Mouse (Mus musculus): ENCODE results near the gene Ube2cbp.

Ube2cbp gene

GRCm38 (mm10) chr9:86435510-86435909, 29.2 kb downstream of the Ube2cbp start:
- DNase-seq (ENCODE audit: low read depth, low spot score) = no peak

GRCm38 (mm10) chr9:86423331-86423730, 41.4 kb downstream of the Ube2cbp start:
- no peak for DNase-seq (ENCODE audit: low read depth, low spot score)

GRCm38 (mm10) chr9:86419366-86419765, 45.4 kb downstream of the Ube2cbp start:
- DNase-seq (ENCODE audit: low read depth, low spot score) = no peak

GRCm38 (mm10) chr9:86417971-86418370, 46.8 kb downstream of the Ube2cbp start:
- DNase-seq (ENCODE audit: low read depth, low spot score) = no peak

- no peak for DNase-seq (ENCODE audit: low read depth, low spot score)
These were observed 69.0 kb downstream of the Ube2cbp start for GRCm38 (mm10) chr9:86395785-86396184.

GRCm38 (mm10) chr9:86395012-86395411, 69.7 kb downstream of the Ube2cbp start:
- DNase-seq (ENCODE audit: low read depth, low spot score) = no peak

GRCm38 (mm10) chr9:86393586-86394272, 71.0 kb downstream of the Ube2cbp start:
- no peak for DNase-seq (ENCODE audit: low read depth, low spot score)

- no peak for DNase-seq (ENCODE audit: low read depth, low spot score)
These were observed 73.3 kb downstream of the Ube2cbp start for GRCm38 (mm10) chr9:86391467-86391866.

GRCm38 (mm10) chr9:86390713-86391112, 74.0 kb downstream of the Ube2cbp start:
- no peak for DNase-seq (ENCODE audit: low read depth, low spot score)

- DNase-seq (ENCODE audit: low read depth, low spot score) = no peak
These were observed 76.2 kb downstream of the Ube2cbp start for GRCm38 (mm10) chr9:86388538-86388937.

- DNase-seq (ENCODE audit: low read depth, low spot score) = no peak
These were observed 87.8 kb downstream of the Ube2cbp start for GRCm38 (mm10) chr9:86376923-86377322.

- no peak for DNase-seq (ENCODE audit: low read depth, low spot score)
These were observed 91.8 kb downstream of the Ube2cbp start for GRCm38 (mm10) chr9:86372783-86373567.

- DNase-seq (ENCODE audit: low read depth, low spot score) = no peak
These were observed 95.5 kb downstream of the Ube2cbp start for GRCm38 (mm10) chr9:86369208-86369607.

- DNase-seq (ENCODE audit: low read depth, low spot score) = no peak
These were observed 104.2 kb downstream of the Ube2cbp start for GRCm38 (mm10) chr9:86360536-86360935.

GRCm38 (mm10) chr9:86355851-86356250, 108.9 kb downstream of the Ube2cbp start:
- no peak for DNase-seq (ENCODE audit: low read depth, low spot score)

GRCm38 (mm10) chr9:86351491-86351890, 113.3 kb downstream of the Ube2cbp start:
- DNase-seq (ENCODE audit: low read depth, low spot score) = no peak

GRCm38 (mm10) chr9:86336792-86337191, 128.0 kb downstream of the Ube2cbp start:
- DNase-seq (ENCODE audit: low read depth, low spot score) = no peak

- no peak for DNase-seq (ENCODE audit: low read depth, low spot score)
These were observed 128.4 kb downstream of the Ube2cbp start for GRCm38 (mm10) chr9:86336361-86336760.

GRCm38 (mm10) chr9:86335588-86335987, 129.2 kb downstream of the Ube2cbp start:
- DNase-seq (ENCODE audit: low read depth, low spot score) = no peak

GRCm38 (mm10) chr9:86334357-86334756, 130.4 kb downstream of the Ube2cbp start:
- no peak for DNase-seq (ENCODE audit: low read depth, low spot score)

- no peak for DNase-seq (ENCODE audit: low read depth, low spot score)
These were observed 134.2 kb downstream of the Ube2cbp start for GRCm38 (mm10) chr9:86330591-86330990.

- no peak for DNase-seq (ENCODE audit: low read depth, low spot score)
These were observed 136.5 kb downstream of the Ube2cbp start for GRCm38 (mm10) chr9:86328270-86328669.

- no peak for DNase-seq (ENCODE audit: low read depth, low spot score)
These were observed 137.4 kb downstream of the Ube2cbp start for GRCm38 (mm10) chr9:86327341-86327740.

Measured in c-Kit-negative CD71-positive TER-119-positive erythroid progenitor cells, embryonic 14.5 days (primary cell).